Mouse (Mus musculus) forebrain, embryonic 16.5 days (tissue): ENCODE measurements around the gene Gm10762. TPM values are rescaled to one million over a fixed set of nuclear protein-coding genes. Genes with fewer than 3 reads are reported as not detected.
A peak's percentile ranks its signal among the peaks of the same experiment; 100 is the strongest.
"Not testable (repeated sequence)": the region's sequence is repeated elsewhere in the genome, so short reads cannot be mapped to it uniquely, and the experiment has no call there.

Source experiments
- ATAC-seq: fragments of 200-750 bp; cut with Nextera tagmentation; 2 replicates; pipeline ENCODE4 v1.8.0; 2017; ENCODE audit warnings: mild to moderate bottlenecking, moderate library complexity
- H3K27ac ChIP-seq: fragments of 300-500 bp; sonication (generic); 2 replicates; pipeline ENCODE4 v1.5.1; 2014; ENCODE audit warnings: low read length, control low read depth
- H3K27me3 ChIP-seq: fragments of 300-500 bp; sonication (generic); replicated peaks from 2 replicates; pipeline ENCODE4 v1.6.1; 2014; ENCODE audit warnings: low read length; ENCODE audit not compliant: control insufficient read depth, insufficient read depth
- H3K36me3 ChIP-seq: fragments of 300-500 bp; sonication (generic); 2 replicates; pipeline ENCODE4 v1.6.1; 2014; ENCODE audit not compliant: control insufficient read depth, insufficient read depth
- H3K4me1 ChIP-seq: fragments of 300-500 bp; sonication (generic); replicated peaks from 2 replicates; pipeline ENCODE4 v1.6.1; 2014; ENCODE audit warnings: low read length; ENCODE audit not compliant: control insufficient read depth, insufficient read depth
- H3K4me2 ChIP-seq: fragments of 300-500 bp; sonication (generic); 2 replicates; pipeline ENCODE4 v1.6.1; 2014; ENCODE audit warnings: mild to moderate bottlenecking, low read length, control low read depth
- H3K4me3 ChIP-seq: fragments of 300-500 bp; sonication (generic); replicated peaks from 2 replicates; pipeline ENCODE4 v1.5.1; 2014; ENCODE audit warnings: mild to moderate bottlenecking, low read length, control low read depth
- H3K9ac ChIP-seq: fragments of 300-500 bp; sonication (generic); replicated peaks from 2 replicates; pipeline ENCODE4 v1.6.1; 2014; ENCODE audit warnings: low read depth, low read length, control low read depth
- H3K9me3 ChIP-seq: fragments of 300-500 bp; sonication (generic); 2 replicates; pipeline ENCODE4 v1.6.1; 2016; ENCODE audit warnings: low read length; ENCODE audit not compliant: control insufficient read depth
- WGBS: fragments of 180-500 bp; shearing (Covaris S2); extraction: QIAGEN DNeasy Blood & Tissue Kit; methylation state at CpG from one replicate; pipeline ENCODE4 v1.1.7; 2014; 5-methylcytosine and 5-hydroxymethylcytosine counted together
- polyA plus RNA-seq: library from polyadenylated mRNA; unstranded; fragments of >200 nt; fragmentation: Nextera tagmentation; extraction: Ambion mirVana; gene quantifications from 2 replicates; pipeline ENCODE4 v1.2.1, GENCODE M21; 2015

The Gm10762 gene
- 16.2 and 19.5 TPM in 2 replicates for polyA plus RNA-seq

GRCm38 (mm10) chr2:128967661-128968441 is at the start of gene Gm10762:
TSS of gene Gm10762 (minus strand) at chr2:128967725.
- H3K9me3 ChIP-seq = no peaks in the 10 kb centered on the region
- H3K36me3 ChIP-seq = no peaks in the 10 kb centered on the region
- peak within 1 kb of the TSS; percentile 96 for H3K4me3 ChIP-seq
- H3K4me2 ChIP-seq = peak within 1 kb of the TSS; percentile 62
- peak within 1 kb of the TSS; percentile 100 for H3K27ac ChIP-seq
- peaks cover 6% of the 10 kb centered on the region for H3K4me1 ChIP-seq
- peak; percentile 60 for ATAC-seq
- no peaks in the 10 kb centered on the region for H3K27me3 ChIP-seq
- H3K9ac ChIP-seq = peak within 1 kb of the TSS; percentile 100
- WGBS = under 1% methylated on average over 71 of the region's 80 CpGs

- WGBS = 82% methylated on average over 2 of the region's 2 CpGs
These were observed 41.3 kb upstream of the Gm10762 start for GRCm38 (mm10) chr2:129008867-129009266.

GRCm38 (mm10) chr2:129006194-129006749 is 38.7 kb upstream of the Gm10762 start:
- no peak for ATAC-seq
- Histone ChIP-seq H3K9ac (no peak overlapping the region), H3K36me3 (no peaks in the 10 kb centered on the region), H3K4me1 (no peaks in the 10 kb centered on the region), H3K4me2 (no peak overlapping the region), H3K27ac (no peak overlapping the region), H3K9me3 (no peaks in the 10 kb centered on the region), H3K4me3 (no peak overlapping the region), H3K27me3 (no peaks in the 10 kb centered on the region)
- 71% methylated on average over 4 of the region's 4 CpGs for WGBS

More at GRCm38 (mm10) chr2:129008867-129009266, 41.3 kb upstream of the Gm10762 start:
- not testable (repeated sequence) for H3K27ac ChIP-seq, H3K27me3 ChIP-seq, H3K9ac ChIP-seq, H3K4me3 ChIP-seq, ATAC-seq, H3K9me3 ChIP-seq, H3K4me1 ChIP-seq, H3K36me3 ChIP-seq, H3K4me2 ChIP-seq

DNA sequence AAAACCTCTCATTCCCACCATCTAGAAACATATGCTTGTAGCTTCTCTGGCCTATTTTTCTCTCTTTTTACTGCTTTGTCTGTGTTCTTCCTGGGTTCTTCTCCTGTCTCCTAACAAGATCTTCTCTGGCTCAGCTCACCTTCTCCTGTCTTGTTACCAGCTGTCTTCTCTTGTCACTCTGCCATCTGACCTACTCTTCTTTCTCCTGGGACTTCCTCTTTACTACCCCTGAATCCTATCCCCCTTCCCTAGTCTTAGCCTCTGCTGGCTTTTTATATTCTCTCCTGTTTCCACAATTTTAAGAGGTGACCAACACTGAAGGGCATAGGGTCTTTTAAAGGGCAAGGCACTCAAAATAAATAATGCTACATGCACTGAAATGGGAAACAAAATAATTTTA is 37.3 kb upstream of the Gm10762 start:
- H3K4me3 ChIP-seq = no peak overlapping the region
- H3K4me1 ChIP-seq = no peaks in the 10 kb centered on the region
- no peaks in the 10 kb centered on the region for H3K36me3 ChIP-seq
- no peak overlapping the region for H3K4me2 ChIP-seq
- no peak for ATAC-seq
- H3K27ac ChIP-seq = no peak overlapping the region
- H3K9ac ChIP-seq = no peak overlapping the region
- H3K27me3 ChIP-seq = no peaks in the 10 kb centered on the region
- H3K9me3 ChIP-seq = no peaks in the 10 kb centered on the region

DNA sequence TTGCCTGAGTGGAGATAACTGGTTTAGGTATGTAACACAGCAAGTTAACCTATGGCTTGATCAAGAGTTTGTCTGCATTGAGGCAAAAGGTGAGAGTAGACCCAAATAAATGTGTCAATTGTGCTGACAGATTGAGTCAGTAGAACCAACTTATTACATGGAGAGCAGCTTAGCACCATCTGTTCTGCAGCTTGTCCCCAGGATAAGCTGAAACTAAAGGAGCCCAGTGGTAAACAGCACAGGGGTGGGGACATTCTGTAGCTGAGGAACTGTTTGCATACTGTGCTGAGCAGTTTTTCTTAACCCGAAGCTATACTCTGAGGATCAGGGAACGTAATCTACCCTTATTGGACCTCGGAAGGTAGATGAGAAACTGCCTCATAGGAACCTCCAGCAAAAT is 17.2 kb upstream of the Gm10762 start:
- Histone ChIP-seq H3K27me3 (no peaks in the 10 kb centered on the region), H3K27ac (no peak overlapping the region)
- 90% methylated on average over 3 of the region's 3 CpGs for WGBS

DNA sequence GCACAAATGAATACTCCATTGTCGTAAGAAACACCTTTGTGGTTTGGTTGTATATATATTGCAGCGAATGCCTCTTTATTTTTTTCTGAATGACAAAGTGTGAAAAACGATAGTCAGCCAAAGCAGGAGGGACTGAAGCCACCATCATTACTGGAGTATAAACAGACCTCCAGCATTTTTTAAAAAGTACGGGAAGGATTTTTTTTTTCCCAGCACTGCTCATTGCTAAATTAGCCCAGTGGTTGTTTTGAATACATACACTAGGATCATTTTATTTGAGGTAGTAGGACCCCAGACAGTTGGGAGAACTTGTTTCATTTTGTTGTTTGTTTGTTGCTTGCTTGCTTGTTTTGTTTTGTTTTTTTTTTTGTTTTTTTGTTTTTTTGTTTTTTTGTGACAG is 8.0 kb upstream of the Gm10762 start:
- Histone ChIP-seq H3K27ac (no peak overlapping the region), H3K9ac (no peak overlapping the region), H3K9me3 (no peaks in the 10 kb centered on the region), H3K4me2 (no peak overlapping the region), H3K36me3 (no peaks in the 10 kb centered on the region), H3K4me1 (no peaks in the 10 kb centered on the region), H3K4me3 (no peak overlapping the region), H3K27me3 (no peaks in the 10 kb centered on the region)
- no peak for ATAC-seq
- 69% methylated on average over 4 of the region's 4 CpGs for WGBS

More for the DNA sequence above, 17.2 kb upstream of the Gm10762 start:
- no peak for ATAC-seq
- no peak overlapping the region for H3K4me3 ChIP-seq
- no peak overlapping the region for H3K9ac ChIP-seq
- H3K4me2 ChIP-seq = no peak overlapping the region
- H3K36me3 ChIP-seq = no peaks in the 10 kb centered on the region
- no peaks in the 10 kb centered on the region for H3K9me3 ChIP-seq
- H3K4me1 ChIP-seq = no peaks in the 10 kb centered on the region

DNA sequence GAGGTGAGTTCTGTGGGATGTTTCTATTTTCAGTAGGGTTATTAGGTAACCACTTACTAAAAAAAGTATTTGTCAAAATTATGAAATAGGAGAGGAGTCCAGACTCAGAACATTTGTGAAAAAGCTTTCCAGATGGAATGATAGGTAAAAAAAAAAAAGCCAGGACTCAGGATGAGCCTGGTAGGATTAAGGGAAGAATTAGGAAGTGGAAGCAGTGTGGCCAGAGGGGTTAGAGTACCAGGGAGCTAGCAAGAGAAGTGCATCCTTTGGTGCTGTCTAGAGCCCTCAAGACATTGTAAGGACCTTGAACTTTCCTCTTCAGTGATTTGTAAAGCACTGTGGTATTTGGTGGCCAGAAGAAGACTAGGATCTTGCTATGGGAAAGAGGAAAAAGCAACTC is 4.8 kb upstream of the Gm10762 start:
- Histone ChIP-seq H3K9ac (no peak overlapping the region), H3K36me3 (no peaks in the 10 kb centered on the region), H3K27ac (no peak overlapping the region), H3K9me3 (no peaks in the 10 kb centered on the region), H3K4me3 (no peak overlapping the region), H3K4me1 (no peaks in the 10 kb centered on the region), H3K4me2 (no peak overlapping the region), H3K27me3 (no peaks in the 10 kb centered on the region)
- no peak for ATAC-seq

DNA sequence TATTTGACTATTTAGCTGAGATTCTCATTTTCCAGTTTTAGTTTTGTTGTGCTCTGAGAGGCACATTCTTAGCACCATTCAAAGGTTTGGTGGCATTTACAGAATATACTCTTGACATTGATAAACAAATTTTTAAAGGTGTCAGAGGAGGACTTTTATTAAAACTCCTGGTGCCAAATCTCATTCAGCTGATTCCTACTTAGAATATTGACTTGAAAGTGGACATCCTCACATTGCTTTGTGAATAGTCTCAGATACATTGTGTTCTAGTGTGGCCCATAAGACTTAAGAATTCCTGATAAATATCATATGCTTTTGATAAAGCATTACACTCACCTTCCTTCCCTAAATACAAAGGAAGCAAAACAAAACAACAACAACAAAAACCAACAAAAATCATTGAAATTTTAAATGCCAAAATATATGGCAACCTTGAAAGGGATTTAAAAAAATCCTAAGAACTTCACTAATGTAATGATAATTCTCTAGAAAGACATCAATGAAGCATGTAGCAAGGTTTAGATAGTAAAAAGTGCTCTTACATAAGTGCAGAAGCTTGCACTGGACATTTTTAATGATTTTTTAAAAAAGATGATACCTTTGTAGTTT is 1.1 kb upstream of the Gm10762 start:
- peaks cover 6% of the 10 kb centered on the region for H3K4me1 ChIP-seq
- no peaks in the 10 kb centered on the region for H3K27me3 ChIP-seq
- H3K4me2 ChIP-seq = peak overlapping the region; percentile 51
- peak overlapping the region; percentile 100 for H3K9ac ChIP-seq
- no peak for ATAC-seq
- no peaks in the 10 kb centered on the region for H3K9me3 ChIP-seq
- no peaks in the 10 kb centered on the region for H3K36me3 ChIP-seq
- H3K27ac ChIP-seq = peak overlapping the region; percentile 100
- H3K4me3 ChIP-seq = peak overlapping the region; percentile 96

GRCm38 (mm10) chr2:128966641-128967580 is 614 bp downstream of the Gm10762 start, which contains the start of gene Zc3h6:
TSS of gene Zc3h6 (plus strand) at chr2:128967402.
- peak; percentile 98 for ATAC-seq
- WGBS = under 1% methylated on average over 65 of the region's 65 CpGs
- H3K36me3 ChIP-seq = no peaks in the 10 kb centered on the region
- peak within 1 kb of the TSS; percentile 100 for H3K9ac ChIP-seq
- H3K4me1 ChIP-seq = peaks cover 6% of the 10 kb centered on the region
- H3K4me2 ChIP-seq = peak within 1 kb of the TSS; percentile 62
- peak within 1 kb of the TSS; percentile 100 for H3K27ac ChIP-seq
- no peaks in the 10 kb centered on the region for H3K9me3 ChIP-seq
- peak within 1 kb of the TSS; percentile 96 for H3K4me3 ChIP-seq
- H3K27me3 ChIP-seq = no peaks in the 10 kb centered on the region
